Mouse (Mus musculus): ENCODE results near the gene Piwil1. TPM values are rescaled to one million over a fixed set of nuclear protein-coding genes. Genes with fewer than 3 reads are reported as not detected.
A peak's percentile ranks its signal among the peaks of the same experiment; 100 is the strongest.
"Not testable (repeated sequence)": the region's sequence is repeated elsewhere in the genome, so short reads cannot be mapped to it uniquely, and the experiment has no call there.

Piwil1 gene
- total and polyA plus RNA-seq, 3 experiments = not detected

DNA sequence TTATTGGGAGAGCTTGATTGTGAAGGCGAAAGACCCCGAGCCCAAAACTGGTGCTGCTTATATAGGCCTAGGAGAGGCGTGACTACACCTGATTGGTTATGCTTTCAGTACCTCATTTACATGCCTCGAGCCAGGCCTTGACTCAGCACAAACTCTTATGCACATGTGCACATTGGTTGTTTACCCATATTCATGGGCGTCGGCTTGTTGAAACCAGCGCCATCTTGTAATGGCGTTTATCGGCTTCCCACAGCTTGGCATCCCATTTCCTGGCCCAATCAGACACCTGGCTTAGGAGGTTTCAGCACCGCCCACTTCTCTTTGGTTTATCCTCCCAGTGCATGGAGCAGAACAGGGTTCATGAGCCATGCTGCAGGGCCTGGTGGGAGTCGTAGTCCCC is 18.1 kb downstream of the Piwil1 start:
- H3K4me3 ChIP-seq (ENCODE audit: control insufficient read depth in 1 of 2, insufficient read depth in 1 of 2, low read depth in 2 of 2, low read length in 2 of 2); H3K4me1 ChIP-seq (ENCODE audit: control insufficient read depth in 1 of 2, insufficient read depth in 2 of 2, low read length in 2 of 2); H3K79me2 ChIP-seq (ENCODE audit: control insufficient read depth, insufficient read depth, low read length, poor library complexity); H3K9ac ChIP-seq (ENCODE audit: control insufficient read depth, low read depth, low read length, poor library complexity, severe bottlenecking); H3K27ac ChIP-seq (ENCODE audit: control insufficient read depth, low read depth, low read length); H3K9me3 ChIP-seq (replicated peaks; ENCODE audit: insufficient read depth, low read length); DNase-seq (ENCODE audit: low read depth, low spot score); H3K36me3 ChIP-seq (ENCODE audit: control insufficient read depth in 1 of 2, insufficient read depth in 2 of 2, low read length in 2 of 2); H3K27me3 ChIP-seq (ENCODE audit: control insufficient read depth in 1 of 2, insufficient read depth in 2 of 2, low read length in 2 of 2): not testable (repeated sequence)

DNA sequence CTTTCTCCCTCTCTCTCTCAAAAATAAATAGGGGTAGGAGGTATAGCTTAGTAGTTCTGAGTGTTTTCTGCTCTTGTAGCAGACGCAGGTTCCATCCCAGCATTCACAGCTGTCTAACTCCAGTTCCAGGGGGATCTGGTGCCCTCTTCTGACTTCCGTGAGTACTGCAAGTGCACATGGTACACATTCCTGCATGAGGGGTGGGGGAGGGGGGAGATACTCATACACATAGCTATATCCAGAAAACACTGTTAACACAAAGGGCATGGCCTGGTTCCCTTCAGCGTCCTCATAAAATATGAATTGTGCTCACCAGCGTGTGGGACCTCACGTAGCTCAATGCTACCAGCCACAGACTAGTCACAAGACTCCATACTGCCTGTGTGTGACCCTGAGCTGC is 27.0 kb downstream of the Piwil1 start:
- TF ChIP-seq UBTF (IDR thresholded peaks at IDR 0.05; ENCODE audit: borderline replicate concordance, insufficient read depth, low read depth, low read length) (no peak), MAX (IDR thresholded peaks at IDR 0.05; ENCODE audit: low read length) (no peak), USF2 (IDR thresholded peaks at IDR 0.05; ENCODE audit: borderline replicate concordance in 1 of 2, insufficient read depth in 1 of 2, low read depth in 1 of 2, low read length in 2 of 2) (no peak), ZKSCAN1 (IDR thresholded peaks at IDR 0.05; ENCODE audit: low read depth, low read length) (no peak), E2F4 (IDR thresholded peaks at IDR 0.05; ENCODE audit: borderline replicate concordance, low read depth, low read length) (no peak), USF1 (IDR thresholded peaks at IDR 0.05; ENCODE audit: low read depth, low read length) (no peak), ZMIZ1 (IDR thresholded peaks at IDR 0.05; ENCODE audit: low read depth, low read length) (no peak), POLR2AphosphoS2 (IDR thresholded peaks at IDR 0.05; ENCODE audit: low read length) (no peak), HCFC1 (IDR thresholded peaks at IDR 0.05; ENCODE audit: low read depth, low read length) (no peak), MXI1 (IDR thresholded peaks at IDR 0.05; ENCODE audit: low read depth, low read length) (no peak), GABPA (IDR thresholded peaks at IDR 0.05; ENCODE audit: low read depth, low read length) (no peak), BHLHE40 (IDR thresholded peaks at IDR 0.05; ENCODE audit: borderline replicate concordance, low read depth, low read length) (no peak), SIN3A (IDR thresholded peaks at IDR 0.05; ENCODE audit: low read length) (no peak)

DNA sequence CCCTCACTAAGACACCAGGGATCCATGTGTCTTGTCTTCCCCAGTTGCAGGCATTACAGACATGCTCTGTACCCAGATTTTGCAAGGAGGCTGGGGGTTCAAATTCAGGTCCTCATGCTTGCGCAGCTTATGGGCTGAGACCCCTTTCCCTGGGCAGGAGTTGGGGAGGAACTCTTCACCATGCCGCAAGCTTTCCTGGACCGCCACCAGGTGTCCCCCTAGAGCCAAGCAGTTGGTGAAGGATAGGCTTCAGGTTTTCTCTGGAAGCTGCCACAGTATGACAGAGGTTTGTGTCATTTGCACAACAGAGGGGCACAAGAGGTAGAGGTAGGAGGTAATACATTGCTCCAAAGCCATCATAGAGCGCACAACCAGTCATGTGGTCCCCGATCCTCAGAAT is 28.3 kb downstream of the Piwil1 start:
- TF ChIP-seq USF1 (IDR thresholded peaks at IDR 0.05; ENCODE audit: low read depth, low read length) (no peak), MXI1 (IDR thresholded peaks at IDR 0.05; ENCODE audit: low read depth, low read length) (no peak), CTCF (IDR thresholded peaks at IDR 0.05 in 2 of 3, conservative IDR thresholded peaks at IDR 0.05 in 1 of 3; ENCODE audit: control insufficient read depth in 1 of 3, insufficient read depth in 1 of 3, low read depth in 2 of 3, low read length in 3 of 3, poor library complexity in 1 of 3, severe bottlenecking in 1 of 3) (peak; percentile 3 to 28 (median 19); a peak in 2 of 6 replicates), GATA1 (IDR thresholded peaks at IDR 0.05; ENCODE audit: low read depth, low read length) (no peak), TBP (IDR thresholded peaks at IDR 0.05; ENCODE audit: low read depth, low read length) (no peak), SIN3A (IDR thresholded peaks at IDR 0.05; ENCODE audit: low read length) (no peak), ELF1 (IDR thresholded peaks at IDR 0.05; ENCODE audit: low read depth, low read length) (no peak)
- Histone ChIP-seq H3K27me3 (ENCODE audit: control insufficient read depth in 1 of 2, insufficient read depth in 2 of 2, low read length in 2 of 2) (no peaks in the 10 kb centered on the region), H3K9me3 (replicated peaks; ENCODE audit: insufficient read depth, low read length) (no peaks in the 10 kb centered on the region), H3K4me1 (ENCODE audit: control insufficient read depth in 1 of 2, insufficient read depth in 2 of 2, low read length in 2 of 2) (no peaks in the 10 kb centered on the region), H3K36me3 (ENCODE audit: control insufficient read depth in 1 of 2, insufficient read depth in 2 of 2, low read length in 2 of 2) (no peaks in the 10 kb centered on the region), H3K9ac (ENCODE audit: control insufficient read depth, low read depth, low read length, poor library complexity, severe bottlenecking) (no peak overlapping the region), H3K4me3 (ENCODE audit: control insufficient read depth in 1 of 2, insufficient read depth in 1 of 2, low read depth in 2 of 2, low read length in 2 of 2) (no peak overlapping the region), H3K27ac (ENCODE audit: control insufficient read depth, low read depth, low read length) (no peak overlapping the region), H3K79me2 (ENCODE audit: control insufficient read depth, insufficient read depth, low read length, poor library complexity) (no peaks in the 10 kb centered on the region)
- DNase-seq (ENCODE audit: low read depth, low spot score) = no peak

More for the DNA sequence above, 27.0 kb downstream of the Piwil1 start:
- H3K79me2 ChIP-seq (ENCODE audit: control insufficient read depth, insufficient read depth, low read length, poor library complexity) = no peaks in the 10 kb centered on the region
- DNase-seq (ENCODE audit: low read depth, low spot score) = no peak
- H3K9ac ChIP-seq (ENCODE audit: control insufficient read depth, low read depth, low read length, poor library complexity, severe bottlenecking) = no peak overlapping the region
- no peaks in the 10 kb centered on the region for H3K4me1 ChIP-seq (ENCODE audit: control insufficient read depth in 1 of 2, insufficient read depth in 2 of 2, low read length in 2 of 2)
- H3K27ac ChIP-seq (ENCODE audit: control insufficient read depth, low read depth, low read length) = no peak overlapping the region
- no peaks in the 10 kb centered on the region for H3K27me3 ChIP-seq (ENCODE audit: control insufficient read depth in 1 of 2, insufficient read depth in 2 of 2, low read length in 2 of 2)
- no peak overlapping the region for H3K4me3 ChIP-seq (ENCODE audit: control insufficient read depth in 1 of 2, insufficient read depth in 1 of 2, low read depth in 2 of 2, low read length in 2 of 2)
- H3K36me3 ChIP-seq (ENCODE audit: control insufficient read depth in 1 of 2, insufficient read depth in 2 of 2, low read length in 2 of 2) = no peaks in the 10 kb centered on the region
- no peaks in the 10 kb centered on the region for H3K9me3 ChIP-seq (replicated peaks; ENCODE audit: insufficient read depth, low read length)
